Mouse (Mus musculus): Measurements from ENCODE around the gene Kansl2. TPM values are rescaled to one million over a fixed set of nuclear protein-coding genes. Genes with fewer than 3 reads are reported as not detected.

Kansl2 gene
- 15.9 and 17.1 TPM in 2 replicates for total RNA-seq (2015; ENCODE audit: low replicate concordance)
- total RNA-seq (2017; ENCODE audit: low replicate concordance): 4.9 and 11.4 TPM in 2 replicates

DNA sequence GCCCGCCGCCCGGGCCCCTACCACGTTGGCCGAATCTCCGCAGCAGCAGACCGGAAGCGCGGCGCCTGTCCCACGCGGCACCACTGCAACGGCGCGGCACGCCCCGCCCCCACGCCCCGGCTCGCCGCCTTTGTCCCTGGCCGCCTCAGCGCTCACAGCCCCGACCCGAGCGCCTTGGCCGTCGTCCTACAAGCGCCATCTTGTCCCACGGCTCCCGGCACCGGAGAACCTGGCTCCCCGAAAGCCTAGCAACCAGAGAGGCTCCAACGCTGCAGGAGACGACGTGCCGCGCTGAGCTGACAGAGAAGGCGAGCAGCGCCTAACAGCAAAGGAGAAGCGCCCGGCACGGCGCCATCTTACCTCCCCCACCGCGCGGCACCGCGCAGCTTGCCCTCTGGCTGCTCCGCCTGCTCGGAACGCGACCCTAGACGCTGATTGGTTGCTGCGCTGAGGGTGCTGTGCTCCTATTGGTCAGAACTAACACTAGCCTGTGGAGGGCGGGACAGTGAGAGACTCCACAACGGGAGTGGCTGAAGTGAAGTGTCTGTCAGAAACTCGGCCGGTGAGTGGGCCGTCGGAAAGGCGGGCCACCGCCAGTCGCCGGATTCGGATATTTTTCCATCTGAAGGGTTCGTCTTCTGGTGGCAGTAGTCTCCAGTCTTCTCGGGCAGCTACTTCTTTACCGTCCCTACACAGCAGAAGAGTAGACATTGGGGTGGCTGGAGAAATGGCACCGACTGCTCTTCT is at the start of gene Kansl2:
Gene Kansl2, minus strand, starts transcription at position 384 of the 747 bp plus-strand sequence.
- peak; percentile 97 for ATAC-seq (replicated peaks; ENCODE audit: low FRiP score, poor library complexity, severe bottlenecking)

GRCm38 (mm10) chr15:98582996-98583395 is 48.9 kb upstream of the Kansl2 start:
- no peak for ATAC-seq (replicated peaks; ENCODE audit: low FRiP score, poor library complexity, severe bottlenecking)

DNA sequence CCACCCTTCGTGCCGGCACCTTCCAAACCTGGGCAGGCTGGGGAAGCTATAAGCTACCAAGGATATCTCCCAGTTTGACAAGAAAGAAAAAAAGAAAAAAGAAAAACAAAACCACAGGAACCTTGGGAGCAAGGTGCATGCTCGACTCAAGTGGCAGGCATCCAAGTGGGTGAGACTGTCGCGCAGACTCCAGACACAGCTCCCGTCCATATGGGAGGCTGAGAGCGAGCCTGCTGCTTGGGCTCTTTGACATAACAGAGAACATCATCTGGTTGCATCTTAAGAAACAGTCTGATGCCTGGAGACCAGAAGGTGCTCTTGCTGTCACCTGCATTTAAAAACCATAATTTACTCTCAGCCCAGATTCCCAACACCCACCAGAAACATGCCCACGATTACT is 48.3 kb upstream of the Kansl2 start:
- ATAC-seq (replicated peaks; ENCODE audit: low FRiP score, poor library complexity, severe bottlenecking): no peak

GRCm38 (mm10) chr15:98579795-98580464 is 45.9 kb upstream of the Kansl2 start:
- peak; percentile 93 for ATAC-seq (replicated peaks; ENCODE audit: low FRiP score, poor library complexity, severe bottlenecking)

DNA sequence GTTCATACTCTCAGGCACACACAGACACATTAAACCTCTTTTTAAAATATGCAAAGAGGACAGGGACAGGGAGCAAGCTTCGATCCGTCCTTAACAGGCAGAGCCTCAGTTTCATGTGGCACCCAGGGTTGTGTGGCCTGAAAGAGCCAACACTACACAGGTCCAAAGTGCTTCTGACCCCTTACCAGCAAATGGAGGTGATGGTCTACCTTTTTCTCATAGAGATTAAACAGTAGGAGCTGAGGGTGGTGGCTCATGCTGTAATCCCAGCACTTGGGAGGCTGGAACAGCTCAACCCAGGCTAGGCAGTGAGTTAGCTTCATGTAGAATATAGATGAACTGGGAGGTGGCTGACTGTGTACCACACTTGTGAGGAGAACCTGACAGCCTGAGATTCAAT is 45.2 kb upstream of the Kansl2 start:
- ATAC-seq (replicated peaks; ENCODE audit: low FRiP score, poor library complexity, severe bottlenecking): no peak

DNA sequence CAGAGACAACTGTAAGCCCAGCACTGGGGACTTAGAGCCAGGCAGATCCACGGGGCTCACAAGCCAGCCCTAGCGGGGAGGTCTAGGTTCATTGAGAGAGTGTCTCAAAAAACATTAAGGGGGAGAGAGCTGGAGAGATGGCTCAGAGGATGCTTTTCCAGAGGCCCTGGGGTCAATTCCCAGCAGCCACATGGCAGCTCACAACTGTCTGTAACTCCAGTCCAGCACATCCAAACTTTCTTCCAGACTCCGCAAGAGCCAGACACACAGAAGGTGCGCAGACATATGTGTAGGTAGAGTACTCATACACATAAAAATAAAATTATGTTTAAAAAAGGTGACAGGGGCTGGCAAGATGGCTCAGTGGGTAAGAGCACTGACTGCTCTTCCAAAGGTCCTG is 39.2 kb upstream of the Kansl2 start:
- no peak for ATAC-seq (replicated peaks; ENCODE audit: low FRiP score, poor library complexity, severe bottlenecking)

DNA sequence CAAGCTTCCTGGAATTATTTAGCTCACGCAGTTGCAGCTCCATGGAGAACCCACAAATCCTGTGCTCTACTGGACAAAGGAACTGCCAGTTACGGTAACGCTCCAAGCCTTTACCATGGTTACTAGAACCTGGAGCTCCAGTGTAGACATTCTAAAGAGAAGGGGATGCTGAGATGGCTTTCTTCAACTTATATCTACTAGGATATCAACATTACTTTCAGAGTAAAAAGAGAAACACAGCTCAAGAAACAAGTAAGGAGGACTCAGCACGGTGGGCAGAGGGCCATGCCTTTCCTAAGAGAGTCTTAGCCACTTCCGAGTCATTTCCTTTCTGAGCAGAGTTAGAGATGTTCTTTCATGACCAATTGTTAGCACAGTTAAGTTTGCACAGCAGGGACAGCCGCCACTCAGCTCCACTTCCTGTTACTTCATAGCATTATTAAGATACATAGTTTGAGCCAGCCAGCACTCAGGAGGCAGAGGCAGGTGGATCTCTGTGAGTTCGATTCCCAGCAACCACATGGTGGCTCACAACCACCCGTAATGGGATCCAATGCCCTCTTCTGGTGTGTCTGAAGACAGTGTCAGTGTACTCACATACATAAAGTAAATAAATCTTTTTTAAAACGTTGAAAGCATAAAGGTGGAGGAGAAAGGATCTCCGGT is 36.9 kb upstream of the Kansl2 start, which contains the start of the genes Ccnt1 and 4930415O20Rik:
Gene Ccnt1, minus strand, starts transcription at position 51 of the 666 bp plus-strand sequence.
Gene 4930415O20Rik, plus strand, starts transcription at position 132 of the 666 bp plus-strand sequence.
- no peak for ATAC-seq (replicated peaks; ENCODE audit: low FRiP score, poor library complexity, severe bottlenecking)

GRCm38 (mm10) chr15:98569795-98570365 is 35.8 kb upstream of the Kansl2 start:
- no peak for ATAC-seq (replicated peaks; ENCODE audit: low FRiP score, poor library complexity, severe bottlenecking)

GRCm38 (mm10) chr15:98569216-98569615 is 35.2 kb upstream of the Kansl2 start:
- ATAC-seq (replicated peaks; ENCODE audit: low FRiP score, poor library complexity, severe bottlenecking): no peak

DNA sequence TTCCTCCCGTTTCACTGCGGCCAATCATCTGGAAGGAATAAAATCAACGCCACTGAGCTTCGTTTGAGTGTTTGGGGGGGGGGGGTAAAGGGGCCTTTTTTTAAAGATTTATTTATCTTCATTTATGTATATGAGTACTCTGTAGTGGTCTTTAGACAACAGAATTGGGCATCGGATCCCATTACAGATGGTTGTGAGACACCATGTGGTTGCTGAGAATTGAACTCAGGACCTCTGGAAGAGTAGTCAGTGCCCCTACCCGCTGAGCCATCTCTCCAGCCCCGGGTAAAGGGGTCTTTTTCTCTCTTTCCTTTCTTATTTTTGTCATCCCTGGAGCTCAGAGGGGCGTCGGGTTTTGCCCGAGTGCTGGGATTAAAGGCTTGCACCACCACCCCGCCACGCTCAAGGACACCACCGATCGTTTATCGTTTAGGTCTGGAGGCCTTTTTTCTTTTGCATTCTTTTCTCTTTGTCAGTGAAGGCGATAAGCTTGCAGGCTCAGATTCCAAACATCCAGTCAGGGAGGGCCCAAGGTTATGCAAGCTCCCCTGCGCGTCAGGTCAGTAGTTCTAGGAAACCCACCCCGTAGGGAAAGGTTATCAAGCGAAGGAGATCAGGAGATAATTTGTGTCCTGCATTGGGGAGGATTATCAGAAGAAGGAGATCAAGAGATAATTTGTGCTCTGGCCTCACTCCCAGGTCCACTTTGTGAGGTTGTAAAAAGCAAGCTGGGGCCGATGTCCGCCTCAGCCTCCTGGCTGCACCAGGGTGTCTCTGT is 34.4 kb upstream of the Kansl2 start:
- no peak for ATAC-seq (replicated peaks; ENCODE audit: low FRiP score, poor library complexity, severe bottlenecking)

DNA sequence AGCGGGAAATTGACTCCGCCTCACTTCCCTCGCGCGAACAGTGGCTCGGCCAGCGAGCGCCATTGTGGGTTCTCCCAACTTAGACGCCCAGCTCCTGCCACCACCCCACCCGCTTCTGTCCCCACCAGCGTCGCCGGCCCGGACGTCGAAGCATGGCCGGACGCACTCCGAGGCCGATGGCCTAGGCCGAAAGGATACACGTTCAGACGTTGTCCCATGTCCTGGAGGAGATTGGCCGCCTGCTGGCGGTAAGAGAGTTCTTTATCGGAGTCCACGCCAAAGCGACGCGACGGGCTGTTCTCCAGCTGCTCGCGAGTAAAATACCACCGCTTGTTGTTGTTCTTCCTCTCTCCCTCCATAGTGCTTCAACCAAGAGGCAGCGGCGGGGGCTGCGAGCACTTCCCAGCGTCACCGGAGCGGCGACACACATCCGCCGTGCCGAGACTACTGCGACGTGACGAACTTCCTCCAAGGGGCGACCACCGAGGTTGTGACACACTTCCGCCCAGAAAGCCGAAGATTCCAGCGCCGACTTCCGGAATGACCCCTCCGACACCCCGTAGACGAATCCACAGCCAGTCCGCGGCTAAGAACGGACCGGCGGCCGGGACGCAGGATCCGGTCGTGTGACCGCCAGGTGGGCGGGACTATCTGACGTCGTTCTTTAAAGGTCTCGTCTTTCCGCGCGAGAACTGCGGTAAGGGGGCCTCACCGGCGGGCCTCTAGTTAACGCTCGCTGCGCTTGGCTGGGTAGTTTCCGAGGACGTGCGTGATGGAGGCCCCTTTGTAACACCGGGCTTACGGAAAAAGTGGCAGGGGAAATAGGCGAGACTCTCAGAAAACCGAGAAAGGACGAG is 33.4 kb upstream of the Kansl2 start:
- ATAC-seq (replicated peaks; ENCODE audit: low FRiP score, poor library complexity, severe bottlenecking): peak; percentile 91

DNA sequence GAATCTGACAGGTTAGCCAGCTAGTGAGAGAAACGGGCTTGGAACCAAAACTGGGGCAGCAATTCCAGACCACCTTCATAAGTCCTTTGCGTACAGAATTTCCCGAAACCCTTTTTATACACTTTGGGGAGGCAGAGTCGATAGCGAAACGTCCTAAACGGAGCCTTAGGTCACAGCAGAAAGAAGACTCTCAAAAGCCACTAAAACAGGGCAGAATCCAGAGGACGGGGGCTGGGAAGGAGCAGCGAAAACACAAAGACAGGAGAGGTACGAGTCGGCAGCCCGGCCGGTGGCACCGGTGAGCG is 32.9 kb upstream of the Kansl2 start:
- ATAC-seq (replicated peaks; ENCODE audit: low FRiP score, poor library complexity, severe bottlenecking): no peak

- ATAC-seq (replicated peaks; ENCODE audit: low FRiP score, poor library complexity, severe bottlenecking): no peak
Observed at GRCm38 (mm10) chr15:98557186-98557585, 23.1 kb upstream of the Kansl2 start.

GRCm38 (mm10) chr15:98555881-98556280 is 21.8 kb upstream of the Kansl2 start:
- no peak for ATAC-seq (replicated peaks; ENCODE audit: low FRiP score, poor library complexity, severe bottlenecking)

DNA sequence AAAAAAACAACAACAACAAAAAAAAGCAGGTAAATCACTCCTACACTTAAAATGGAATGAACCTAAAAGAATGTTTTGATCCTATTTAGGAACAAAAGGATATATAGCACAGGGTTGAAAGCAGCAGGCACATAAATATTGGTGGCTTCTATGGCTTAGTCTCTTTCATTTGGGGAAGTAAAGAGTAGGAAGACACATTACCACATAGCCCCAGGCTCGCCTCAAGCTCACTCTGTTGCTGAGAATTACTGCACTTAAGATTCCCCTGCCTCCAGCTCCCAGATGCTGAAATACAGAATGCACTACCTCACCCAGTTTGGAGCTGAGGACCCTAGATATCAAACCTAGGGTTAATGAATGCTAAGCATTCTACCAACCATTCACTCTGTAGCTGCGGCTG is 18.7 kb upstream of the Kansl2 start:
- no peak for ATAC-seq (replicated peaks; ENCODE audit: low FRiP score, poor library complexity, severe bottlenecking)

GRCm38 (mm10) chr15:98546843-98547242 is 12.8 kb upstream of the Kansl2 start:
- no peak for ATAC-seq (replicated peaks; ENCODE audit: low FRiP score, poor library complexity, severe bottlenecking)

GRCm38 (mm10) chr15:98545151-98545550 is 11.1 kb upstream of the Kansl2 start:
- ATAC-seq (replicated peaks; ENCODE audit: low FRiP score, poor library complexity, severe bottlenecking): no peak

DNA sequence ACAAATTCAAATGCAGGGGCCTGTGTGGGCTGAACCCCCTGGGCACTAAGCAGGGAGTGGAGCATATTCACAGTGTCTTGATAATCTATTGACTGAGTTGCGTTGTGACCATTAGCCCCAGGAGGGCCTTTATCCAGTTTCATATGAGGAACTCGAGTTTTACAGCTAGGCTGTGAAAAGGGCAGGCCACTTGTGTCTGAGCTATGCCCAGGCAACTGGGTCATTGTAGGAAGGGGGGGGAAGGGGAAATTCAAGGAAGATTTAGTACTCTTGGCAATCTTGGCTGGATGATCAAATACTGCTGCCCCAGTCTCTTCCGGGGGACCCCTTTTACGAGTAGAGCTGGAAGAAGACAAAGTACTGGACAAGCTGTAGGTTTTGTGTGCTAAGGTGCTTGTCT is 9.3 kb upstream of the Kansl2 start:
- no peak for ATAC-seq (replicated peaks; ENCODE audit: low FRiP score, poor library complexity, severe bottlenecking)

GRCm38 (mm10) chr15:98541064-98541463 is 7.0 kb upstream of the Kansl2 start:
- ATAC-seq (replicated peaks; ENCODE audit: low FRiP score, poor library complexity, severe bottlenecking): no peak

Measured in erythroblast, adult 5-6 weeks (primary cell).